ENCODE assay signal across 8 mouse cellular contexts in genomic region chr15:77257437-77258229, GRCm38 (mm10). TPM values are rescaled to one million over a fixed set of nuclear protein-coding genes. Genes with fewer than 3 reads are reported as not detected.
DNase-seq lines count a peak whose midpoint lies in the region; ATAC-seq and TF ChIP-seq lines count a peak whose summit lies in the region.

No protein-coding gene starts in this region.

- peak; percentile 81 for TF ChIP-seq CTCF in ES-Bruce4 (IDR thresholded peaks at IDR 0.05; ENCODE audit: low read depth, low read length)

- peaks cover 8% of the 10 kb centered on the region for H3K4me1 ChIP-seq in ES-Bruce4 (ENCODE audit: control insufficient read depth, insufficient read depth, low read length)
- peaks cover 63% of the 10 kb centered on the region for H3K4me1 ChIP-seq in embryonic facial prominence, embryonic 12.5 days
- peaks cover 57% of the 10 kb centered on the region for H3K4me1 ChIP-seq in limb, embryonic 15.5 days

- no peak overlapping the region for H3K9ac ChIP-seq in ES-Bruce4 (ENCODE audit: low read depth, poor library complexity, severe bottlenecking)
- H3K9ac ChIP-seq in embryonic facial prominence, embryonic 12.5 days: no peak overlapping the region
- no peak overlapping the region; the same call in 1 of the 2 replicates for H3K9ac ChIP-seq in limb, embryonic 15.5 days

- TF ChIP-seq EP300 in ES-Bruce4 (IDR thresholded peaks at IDR 0.05; ENCODE audit: insufficient read depth, low read depth, low read length): peak; percentile 68; the same call in 1 of the 2 replicates

- no peak overlapping the region for H3K4me3 ChIP-seq in ES-Bruce4 (ENCODE audit: low read depth, low read length)
- H3K4me3 ChIP-seq in embryonic facial prominence, embryonic 12.5 days: no peak overlapping the region
- H3K4me3 ChIP-seq in limb, embryonic 15.5 days: peak overlapping the region; percentile 14

- H3K27me3 ChIP-seq in ES-Bruce4 (ENCODE audit: control insufficient read depth, insufficient read depth, low read length, poor library complexity, severe bottlenecking): no peaks in the 10 kb centered on the region
- no peaks in the 10 kb centered on the region for H3K27me3 ChIP-seq in embryonic facial prominence, embryonic 12.5 days
- H3K27me3 ChIP-seq in limb, embryonic 15.5 days: no peaks in the 10 kb centered on the region

- H3K9me3 ChIP-seq in ES-Bruce4 (replicated peaks; ENCODE audit: control insufficient read depth, insufficient read depth, low read length, poor library complexity, severe bottlenecking): no peaks in the 10 kb centered on the region
- H3K9me3 ChIP-seq in embryonic facial prominence, embryonic 12.5 days: no peaks in the 10 kb centered on the region
- H3K9me3 ChIP-seq in limb, embryonic 15.5 days: no peaks in the 10 kb centered on the region

- peak; percentile 49; the same call in 1 of the 2 replicates for ATAC-seq in embryonic facial prominence, embryonic 12.5 days (ENCODE audit: insufficient number of reproducible peaks, insufficient read depth, low FRiP score, low TSS enrichment)
- ATAC-seq in limb, embryonic 15.5 days (ENCODE audit: insufficient number of reproducible peaks, low FRiP score, low TSS enrichment, low read depth): peak; percentile 83

- DNase-seq in adrenal gland, postnatal 10 days: peak; percentile 72
- DNase-seq in heart, adult 9 months (ENCODE audit: low spot score in 2 of 2): peak; percentile 51 to 74
- DNase-seq in kidney, adult 8-10 months: peak; percentile 40 to 56
- peak; percentile 55 for DNase-seq in ovary, postnatal 36 days (ENCODE audit: low spot score)
- no peak for DNase-seq in spleen, postnatal 14 days (ENCODE audit: low spot score in 2 of 2)

- H3K4me2 ChIP-seq in embryonic facial prominence, embryonic 12.5 days (replicated peaks): peak overlapping the region; percentile 25; the same call in 1 of the 2 replicates
- H3K4me2 ChIP-seq in limb, embryonic 15.5 days: peak overlapping the region; percentile 36

- TF ChIP-seq POLR2A in ES-Bruce4 (IDR thresholded peaks at IDR 0.05; ENCODE audit: insufficient read depth, low read length): no peak

- H3K36me3 ChIP-seq in ES-Bruce4 (ENCODE audit: control insufficient read depth, insufficient read depth, low read length, poor library complexity, severe bottlenecking): no peaks in the 10 kb centered on the region
- no peaks in the 10 kb centered on the region for H3K36me3 ChIP-seq in embryonic facial prominence, embryonic 12.5 days
- no peaks in the 10 kb centered on the region for H3K36me3 ChIP-seq in limb, embryonic 15.5 days

- H3K27ac ChIP-seq in ES-Bruce4 (ENCODE audit: insufficient read depth, low read length): peak overlapping the region; percentile 78; the same call in 1 of the 2 replicates
- H3K27ac ChIP-seq in embryonic facial prominence, embryonic 12.5 days: peak overlapping the region; percentile 85
- H3K27ac ChIP-seq in limb, embryonic 15.5 days: peak overlapping the region; percentile 88

- 9% methylated on average over 6 of the region's 6 CpGs for WGBS in embryonic facial prominence, embryonic 12.5 days
- WGBS in limb, embryonic 15.5 days: 5% methylated on average over 6 of the region's 6 CpGs

RNA-seq across cellular contexts. Expression of gene Rbfox2, which starts 49.2 kb away (rescaled TPM):
- polyA plus RNA-seq in ES-Bruce4 (2011; ENCODE audit: insufficient read depth, insufficient read length, low read depth, missing spikeins): 78.1 and 78.3 TPM in 2 replicates
- total RNA-seq in adrenal gland, postnatal 10 days (2021): 10 to 100 TPM; 64.8 to 89.9 TPM
- polyA plus RNA-seq in embryonic facial prominence, embryonic 12.5 days (2016; fragmentation: Nextera tagmentation; extraction: Ambion mirVana): 96.4 and 96.9 TPM in 2 replicates
- polyA plus RNA-seq in limb, embryonic 15.5 days (2015; fragmentation: Nextera tagmentation; extraction: Ambion mirVana): 73.2 and 76.6 TPM in 2 replicates

Comparison
In these comparisons a context has a peak if more than half of its experiments do, and no peak if none do; other contexts are left out.
1. DNase-seq: peak in adrenal gland, postnatal 10 days (single experiment), heart, adult 9 months (2 of 2), kidney, adult 8-10 months (2 of 2) and ovary, postnatal 36 days (single experiment); none in spleen, postnatal 14 days (0 of 2).
2. Peak in every context shown above with its lines, with median percentiles within 50 percentile points of each other: H3K27ac ChIP-seq.